20 mouse cellular contexts compared by ENCODE assay signal in genomic region chr1:60998689-60999088, GRCm38 (mm10). TPM values are rescaled to one million over a fixed set of nuclear protein-coding genes. Genes with fewer than 3 reads are reported as not detected.
DNase-seq lines count a peak whose midpoint lies in the region; ATAC-seq and TF ChIP-seq lines count a peak whose summit lies in the region.
"Had no signal": no experiment of that assay in that cellular context is flagged by ENCODE, and none has a peak within 500 bp of the region (broad histone marks: within the 10 kb centered on the region; RNA-seq: fewer than 3 reads in every experiment).

No protein-coding gene starts in this region.

- TF ChIP-seq POLR2A in lung, adult 2 months (IDR thresholded peaks at IDR 0.05; ENCODE audit: borderline replicate concordance, extremely low read depth, low read depth, low read length), result no peak

- intact Hi-C loops in heart, postnatal 25 days (cut with DNase I), result no loop called here

- peaks cover 14% of the 10 kb centered on the region for H3K4me1 ChIP-seq in heart, embryonic 12.5 days (replicated peaks)
- H3K4me1 ChIP-seq in heart, embryonic 16.5 days (ENCODE audit: control insufficient read depth, insufficient read depth, low read length), result peaks cover 15% of the 10 kb centered on the region
- H3K4me1 ChIP-seq in kidney, postnatal 0 days (replicated peaks; ENCODE audit: insufficient read depth, low read length), result no peaks in the 10 kb centered on the region
- no peaks in the 10 kb centered on the region for H3K4me1 ChIP-seq in lung, adult 2 months (ENCODE audit: control insufficient read depth, insufficient read depth, low read length)
- H3K4me1 ChIP-seq: embryonic facial prominence, embryonic 13.5 days; forebrain, embryonic 12.5 days had no signal

- peak overlapping the region; percentile 68 for H3K27ac ChIP-seq in heart, embryonic 12.5 days (ENCODE audit: poor library complexity, severe bottlenecking)
- H3K27ac ChIP-seq in heart, embryonic 16.5 days (ENCODE audit: low read length), result peak overlapping the region; percentile 84
- no peak overlapping the region for H3K27ac ChIP-seq in kidney, postnatal 0 days
- H3K27ac ChIP-seq: embryonic facial prominence, embryonic 13.5 days; forebrain, embryonic 12.5 days; hindbrain, embryonic 14.5 days had no signal

- H3K27me3 ChIP-seq in heart, embryonic 12.5 days (replicated peaks), result no peaks in the 10 kb centered on the region
- H3K27me3 ChIP-seq in heart, embryonic 16.5 days (ENCODE audit: control insufficient read depth, insufficient read depth, low read length), result no peaks in the 10 kb centered on the region
- no peaks in the 10 kb centered on the region for H3K27me3 ChIP-seq in kidney, postnatal 0 days (ENCODE audit: insufficient read depth, low read length)
- H3K27me3 ChIP-seq: CH12.LX; embryonic facial prominence, embryonic 13.5 days; forebrain, embryonic 12.5 days had no signal

- 32% methylated on average over 2 of the region's 2 CpGs for WGBS in heart, embryonic 12.5 days
- 26% methylated on average over 2 of the region's 2 CpGs for WGBS in heart, embryonic 16.5 days
- 52% methylated on average over 2 of the region's 2 CpGs for WGBS in kidney, postnatal 0 days
- WGBS in lung, adult 2 months, result 49% methylated on average over 2 of the region's 2 CpGs

- no peaks in the 10 kb centered on the region for H3K9me3 ChIP-seq in heart, embryonic 12.5 days (replicated peaks)
- H3K9me3 ChIP-seq in heart, embryonic 16.5 days (replicated peaks; ENCODE audit: control insufficient read depth, low read length), result no peaks in the 10 kb centered on the region
- no peaks in the 10 kb centered on the region for H3K9me3 ChIP-seq in kidney, postnatal 0 days (replicated peaks; ENCODE audit: low read length)
- H3K9me3 ChIP-seq: embryonic facial prominence, embryonic 13.5 days; forebrain, embryonic 12.5 days; hindbrain, embryonic 10.5 days had no signal

- no peak for DNase-seq in heart, postnatal 25 days (ENCODE audit: low spot score)
- no peak for DNase-seq in heart, adult 11 months
- peak; percentile 17 for DNase-seq in kidney, postnatal 0 days (ENCODE audit: low spot score)
- no peak for DNase-seq in kidney, postnatal 14 days
- DNase-seq in induced T-regulatory cell, adult 2 months (ENCODE audit: low read depth), result peak; percentile 35
- DNase-seq in lung, adult 2 months, result no peak
- DNase-seq: adrenal gland, adult 2 months; adrenal gland, postnatal 25 days; gastrocnemius, postnatal 10 days; kidney, adult 11 months; kidney, adult 9 months had no signal

- no peak overlapping the region for H3K9ac ChIP-seq in heart, embryonic 12.5 days
- H3K9ac ChIP-seq in heart, embryonic 16.5 days (ENCODE audit: low read length), result no peak overlapping the region
- no peak overlapping the region for H3K9ac ChIP-seq in kidney, postnatal 0 days (ENCODE audit: low read depth, low read length)
- H3K9ac ChIP-seq: embryonic facial prominence, embryonic 13.5 days; forebrain, embryonic 12.5 days; hindbrain, embryonic 14.5 days had no signal

- no peak overlapping the region for H3K4me3 ChIP-seq in heart, embryonic 12.5 days
- no peak overlapping the region for H3K4me3 ChIP-seq in heart, embryonic 16.5 days (ENCODE audit: low read length)
- H3K4me3 ChIP-seq in kidney, postnatal 0 days (replicated peaks; ENCODE audit: low read depth, low read length), result no peak overlapping the region
- H3K4me3 ChIP-seq in lung, adult 2 months (replicated peaks; ENCODE audit: extremely low read depth, low read depth, low read length), result no peak overlapping the region
- H3K4me3 ChIP-seq: embryonic facial prominence, embryonic 13.5 days; forebrain, embryonic 12.5 days; hindbrain, embryonic 10.5 days had no signal

- no peaks in the 10 kb centered on the region for H3K36me3 ChIP-seq in heart, embryonic 12.5 days
- no peaks in the 10 kb centered on the region for H3K36me3 ChIP-seq in heart, embryonic 16.5 days (ENCODE audit: control insufficient read depth, insufficient read depth)
- H3K36me3 ChIP-seq in kidney, postnatal 0 days (ENCODE audit: insufficient read depth, low read length), result no peaks in the 10 kb centered on the region
- H3K36me3 ChIP-seq: embryonic facial prominence, embryonic 13.5 days; forebrain, embryonic 12.5 days; hindbrain, embryonic 10.5 days had no signal

- no peak overlapping the region for H3K4me2 ChIP-seq in heart, embryonic 12.5 days
- no peak overlapping the region; the same call in 1 of the 2 replicates for H3K4me2 ChIP-seq in heart, embryonic 16.5 days (ENCODE audit: low read depth, low read length)
- H3K4me2 ChIP-seq in kidney, postnatal 0 days (ENCODE audit: low read length), result no peak overlapping the region
- H3K4me2 ChIP-seq: embryonic facial prominence, embryonic 13.5 days; forebrain, embryonic 12.5 days; hindbrain, embryonic 14.5 days had no signal

- no peak for TF ChIP-seq CTCF in kidney, postnatal 0 days (IDR thresholded peaks at IDR 0.05; ENCODE audit: low read depth)
- no peak for TF ChIP-seq CTCF in lung, adult 2 months (IDR thresholded peaks at IDR 0.05; ENCODE audit: insufficient read depth, low read length)

- ATAC-seq in heart, embryonic 12.5 days (ENCODE audit: insufficient number of reproducible peaks, low FRiP score), result peak; percentile 59; the same call in 1 of the 2 replicates
- ATAC-seq in heart, embryonic 16.5 days (replicated peaks; ENCODE audit: extremely low read depth, insufficient read depth, low FRiP score), result peak; percentile 87
- no peak for ATAC-seq in kidney, postnatal 0 days (replicated peaks; ENCODE audit: low FRiP score, low read depth)
- ATAC-seq: forebrain, embryonic 16.5 days had no signal

RNA-seq across cellular contexts. Expression of gene Icos, which starts 21.0 kb away (rescaled TPM):
- 0.05 and 0.08 TPM in 2 replicates for polyA plus RNA-seq in heart, embryonic 12.5 days (2016; fragmentation: Nextera tagmentation; extraction: Ambion mirVana)
- total RNA-seq in heart, postnatal 25 days (2021), result under 1 TPM; 0.18 to 0.25 TPM
- 0.62 and 1.2 TPM in 2 replicates for polyA plus RNA-seq in heart, embryonic 16.5 days (2015; fragmentation: Nextera tagmentation; extraction: Ambion mirVana)
- 0.05 and 0.08 TPM in 2 replicates for polyA plus RNA-seq in kidney, postnatal 0 days (2015; fragmentation: Nextera tagmentation; extraction: Ambion mirVana)
- 0.48 and 0.60 TPM in 2 replicates for polyA plus RNA-seq in lung, adult 2 months (2012; rRNA removed)
- total RNA-seq: adrenal gland, postnatal 25 days had no signal
- polyA plus RNA-seq: C2C12 had no signal

Comparison
In these comparisons a context has a peak if more than half of its experiments do, and no peak if none do; other contexts are left out.
1. DNase-seq: peak in kidney, postnatal 0 days (single experiment) and induced T-regulatory cell, adult 2 months (single experiment); none in heart, postnatal 25 days (single experiment), heart, adult 11 months (single experiment), kidney, postnatal 14 days (single experiment) and lung, adult 2 months (single experiment).